Mouse (Mus musculus) embryonic stem cell, embryonic (primary cell): ENCODE measurements at regions not wholly inside any gene's neighbourhood (a gene's known extent, or its start where the extent isn't known, plus 50 kb on each side); places are given as distances from the start of the nearest gene placed in this dataset.

Experiments used
- CTCF ChIA-PET, 4 experiments: fragments of 300-600 bp in 2 of 4; fragments of 350-600 bp in 2 of 4; sonication (Branson Sonifier 250); formaldehyde crosslinking; loops; one replicate each; lab custom pipeline; 2022; ENCODE audit warnings: inconsistent platforms in 2 of 4; lab: Charles Lee
- POLR2A ChIA-PET, 4 experiments: fragments of 300-600 bp in 2 of 4; fragments of 350-600 bp in 2 of 4; sonication (Branson Sonifier 250); formaldehyde crosslinking; loops; one replicate each; lab custom pipeline; 2022; ENCODE audit warnings: antibody characterized with exemption in 4 of 4, inconsistent platforms in 1 of 4; lab: Charles Lee

GRCm38 (mm10) chr13:30484527-30485185, 60.5 kb downstream of the Uqcrfs1 start:
- ChIA-PET CTCF (no interaction called here), POLR2A (interaction anchor here in 1 of 4 experiments (0.6 to 1.6 kb wide), 2 partner anchors 10 to 287 kb away, joined by 3 to 4 read pairs; no protein-coding TSS in a partner anchor)

GRCm38 (mm10) chr13:30479128-30479666, 66.0 kb downstream of the Uqcrfs1 start:
- ChIA-PET CTCF (no interaction called here), POLR2A (no interaction called here)

- POLR2A ChIA-PET: interaction anchor here in 1 of 4 experiments (0.6 kb wide), 1 partner anchor 1043 kb away, joined by 3 read pairs; no protein-coding TSS in a partner anchor
- CTCF ChIA-PET: interaction anchor here in 1 of 4 experiments (0.7 kb wide), 1 partner anchor 436 kb away, joined by 6 read pairs; no protein-coding TSS in a partner anchor
Measured at GRCm38 (mm10) chr13:30478556-30478955, 66.6 kb downstream of the Uqcrfs1 start.

- ChIA-PET POLR2A (no interaction called here), CTCF (no interaction called here)
Measured at GRCm38 (mm10) chr13:30471300-30471699, 73.9 kb downstream of the Uqcrfs1 start.

GRCm38 (mm10) chr13:30467104-30467503, 78.1 kb downstream of the Uqcrfs1 start:
- POLR2A ChIA-PET: no interaction called here
- CTCF ChIA-PET: interaction anchor here in 1 of 4 experiments (0.6 kb wide), 1 partner anchor 16 kb away, joined by 8 read pairs; no protein-coding TSS in a partner anchor

- CTCF ChIA-PET: no interaction called here
- POLR2A ChIA-PET: no interaction called here
Measured at GRCm38 (mm10) chr13:30465439-30465838, 79.7 kb downstream of the Uqcrfs1 start.

- CTCF ChIA-PET: no interaction called here
- POLR2A ChIA-PET: no interaction called here
Measured at GRCm38 (mm10) chr13:30455278-30455681, 89.9 kb downstream of the Uqcrfs1 start.

GRCm38 (mm10) chr13:30452126-30452525, 93.0 kb downstream of the Uqcrfs1 start:
- ChIA-PET POLR2A (no interaction called here), CTCF (no interaction called here)

- ChIA-PET CTCF (interaction anchor here in 1 of 4 experiments (0.6 kb wide), 1 partner anchor 246 kb away, joined by 3 read pairs; no protein-coding TSS in a partner anchor), POLR2A (no interaction called here)
Measured at GRCm38 (mm10) chr13:30448895-30449294, 96.3 kb downstream of the Uqcrfs1 start.
